Mouse (Mus musculus) limb, embryonic 15.5 days (tissue): ENCODE data around the gene Cfap74. TPM values are rescaled to one million over a fixed set of nuclear protein-coding genes. Genes with fewer than 3 reads are reported as not detected.

ENCODE experiments used
- ATAC-seq: fragments of 200-750 bp; cut with Nextera tagmentation; 2 replicates; pipeline ENCODE4 v1.8.0; 2017; ENCODE audit warnings: low read depth, moderate TSS enrichment; ENCODE audit not compliant: insufficient number of reproducible peaks, low FRiP score, low TSS enrichment
- H3K27ac ChIP-seq: fragments of 300-500 bp; sonication (generic); 2 replicates; pipeline ENCODE4 v1.5.1; 2015; ENCODE audit warnings: moderate library complexity, mild to moderate bottlenecking, inconsistent platforms
- H3K27me3 ChIP-seq: fragments of 300-500 bp; sonication (generic); 2 replicates; pipeline ENCODE4 v1.6.1; 2015; ENCODE audit warnings: inconsistent platforms
- H3K36me3 ChIP-seq: fragments of 300-500 bp; sonication (generic); 2 replicates; pipeline ENCODE4 v1.6.1; 2015; ENCODE audit warnings: inconsistent platforms
- H3K4me1 ChIP-seq: fragments of 300-500 bp; sonication (generic); 2 replicates; pipeline ENCODE4 v1.6.1; 2015; ENCODE audit warnings: inconsistent platforms
- H3K4me2 ChIP-seq: fragments of 300-500 bp; sonication (generic); 2 replicates; pipeline ENCODE4 v1.6.1; 2015; ENCODE audit warnings: mild to moderate bottlenecking, inconsistent platforms
- H3K4me3 ChIP-seq: fragments of 300-500 bp; sonication (generic); 2 replicates; pipeline ENCODE4 v1.5.1; 2015; ENCODE audit warnings: mild to moderate bottlenecking, inconsistent platforms
- H3K9ac ChIP-seq: fragments of 300-500 bp; sonication (generic); 2 replicates; pipeline ENCODE4 v1.6.1; 2015; ENCODE audit warnings: inconsistent platforms
- H3K9me3 ChIP-seq: fragments of 300-500 bp; sonication (generic); 2 replicates; pipeline ENCODE4 v1.6.1; 2016; ENCODE audit warnings: inconsistent platforms
- WGBS: fragments of 180-500 bp; shearing (Covaris S2); methylation state at CpG from one replicate; pipeline ENCODE4 v1.1.7; 2015; 5-methylcytosine and 5-hydroxymethylcytosine counted together
- polyA plus RNA-seq: library from polyadenylated mRNA; unstranded; fragments of >200 nt; fragmentation: Nextera tagmentation; extraction: Ambion mirVana; gene quantifications from 2 replicates; pipeline ENCODE4 v1.2.1, GENCODE M21; 2015

Cfap74 gene
- polyA plus RNA-seq, 1 experiment from 2014 or later, result 4.9 TPM

DNA sequence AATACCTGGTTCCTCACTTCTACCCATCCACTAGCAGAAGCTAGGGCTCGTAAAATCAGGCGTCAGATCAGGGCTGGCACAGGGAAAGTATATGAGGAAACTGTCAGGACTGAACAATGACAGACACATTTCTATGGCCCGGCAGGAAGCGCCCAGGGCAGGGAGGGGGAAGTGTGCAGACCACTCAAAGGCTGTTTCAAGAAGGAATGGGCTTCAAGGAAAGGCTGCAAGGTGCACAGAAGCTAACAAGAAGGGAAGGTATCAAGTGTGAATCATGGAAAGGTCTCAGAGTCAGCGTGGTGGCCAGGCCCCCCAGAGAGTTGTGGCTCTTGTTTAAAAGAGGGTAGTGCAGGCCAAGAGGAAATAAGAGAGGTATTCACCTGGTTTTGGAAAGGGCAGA lies 81.5 kb downstream of the Cfap74 start:
- 22% methylated on average over 5 of the region's 5 CpGs for WGBS

DNA sequence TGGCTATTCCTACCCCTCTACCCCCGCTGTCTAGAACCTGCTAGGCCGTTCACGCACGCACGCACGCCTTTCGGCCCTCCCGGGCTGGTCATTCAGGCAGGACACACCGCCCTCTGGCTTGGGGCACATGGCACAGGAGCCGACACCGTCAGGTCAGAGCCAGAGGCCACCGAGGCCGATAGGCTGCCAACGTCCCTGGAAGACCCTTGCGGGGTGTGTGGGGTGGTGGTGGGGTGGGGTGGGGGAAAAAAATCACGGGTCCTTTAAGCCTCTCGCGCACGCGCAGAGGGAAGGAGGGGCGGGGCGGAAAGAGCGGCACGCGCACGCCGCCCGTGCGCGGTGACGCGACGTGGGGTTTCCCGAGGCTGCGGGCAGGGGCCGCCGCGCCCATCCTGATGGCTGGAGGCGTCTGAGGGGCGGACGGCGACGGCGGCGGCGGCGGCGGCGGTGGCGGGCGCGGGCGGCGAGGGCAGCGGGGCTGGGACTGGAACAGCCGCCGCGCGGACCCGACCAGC lies 82.1 kb downstream of the Cfap74 start, which contains the start of gene Gnb1:
Gene Gnb1 (plus strand): TSS at position 372 of the 515 bp plus-strand sequence.
- H3K4me1 ChIP-seq, result peaks cover 46% of the 10 kb centered on the region
- peak within 1 kb of the TSS; percentile 99 for H3K4me3 ChIP-seq
- H3K4me2 ChIP-seq, result peak within 1 kb of the TSS; percentile 73
- H3K9ac ChIP-seq, result peak within 1 kb of the TSS; percentile 97
- H3K9me3 ChIP-seq, result no peaks in the 10 kb centered on the region
- H3K27ac ChIP-seq, result peak within 1 kb of the TSS; percentile 93
- no peaks in the 10 kb centered on the region for H3K36me3 ChIP-seq
- ATAC-seq, result peak; percentile 75
- under 1% methylated on average over 48 of the region's 60 CpGs for WGBS
- no peaks in the 10 kb centered on the region for H3K27me3 ChIP-seq

More for the DNA sequence above, 81.5 kb downstream of the Cfap74 start:
- ATAC-seq, result no peak
- H3K27me3 ChIP-seq, result no peaks in the 10 kb centered on the region
- H3K9ac ChIP-seq, result peak overlapping the region; percentile 97
- H3K36me3 ChIP-seq, result no peaks in the 10 kb centered on the region
- no peaks in the 10 kb centered on the region for H3K9me3 ChIP-seq
- H3K4me1 ChIP-seq, result peaks cover 46% of the 10 kb centered on the region
- peak overlapping the region; percentile 93 for H3K27ac ChIP-seq
- peak overlapping the region; percentile 73 for H3K4me2 ChIP-seq
- H3K4me3 ChIP-seq, result peak overlapping the region; percentile 99

DNA sequence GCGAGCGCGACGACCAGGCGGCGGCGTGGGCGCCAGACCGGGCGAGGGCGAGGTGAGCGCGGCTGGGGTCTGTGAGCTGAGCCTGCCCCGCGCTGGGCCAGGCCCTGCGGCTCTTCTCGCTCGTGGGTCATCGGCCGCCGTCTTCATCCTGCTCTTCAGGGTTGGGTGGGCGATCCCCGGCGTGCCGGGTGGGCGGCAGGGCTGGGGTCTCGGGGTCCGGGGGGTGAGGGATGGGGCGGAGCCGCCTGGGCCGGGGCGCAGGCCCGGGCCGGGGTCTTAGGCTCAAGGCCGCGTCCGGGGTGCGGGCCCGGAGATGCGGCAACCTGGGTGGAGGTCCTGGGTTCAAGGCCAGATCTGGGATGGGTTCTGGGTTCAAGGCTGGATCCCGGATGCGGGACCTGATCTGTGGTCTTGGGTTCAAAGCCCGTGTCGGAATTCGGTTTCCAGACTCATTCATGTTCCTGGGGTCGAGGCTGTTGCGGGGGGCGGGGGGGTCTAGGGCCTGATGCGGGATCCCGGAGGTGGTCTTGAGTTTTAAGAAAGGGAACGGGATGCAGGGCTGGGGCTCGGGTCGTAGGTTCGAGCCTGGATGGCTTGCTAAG lies 82.6 kb downstream of the Cfap74 start:
- peak overlapping the region; percentile 51 for H3K4me2 ChIP-seq
- peak; percentile 16; the same call in 1 of the 2 replicates for ATAC-seq
- H3K27me3 ChIP-seq, result no peaks in the 10 kb centered on the region
- H3K27ac ChIP-seq, result peak overlapping the region; percentile 93
- H3K9ac ChIP-seq, result peak overlapping the region; percentile 97
- no peaks in the 10 kb centered on the region for H3K9me3 ChIP-seq
- no peaks in the 10 kb centered on the region for H3K36me3 ChIP-seq
- under 1% methylated on average over 43 of the region's 54 CpGs for WGBS
- peak overlapping the region; percentile 99 for H3K4me3 ChIP-seq
- H3K4me1 ChIP-seq, result peaks cover 46% of the 10 kb centered on the region

DNA sequence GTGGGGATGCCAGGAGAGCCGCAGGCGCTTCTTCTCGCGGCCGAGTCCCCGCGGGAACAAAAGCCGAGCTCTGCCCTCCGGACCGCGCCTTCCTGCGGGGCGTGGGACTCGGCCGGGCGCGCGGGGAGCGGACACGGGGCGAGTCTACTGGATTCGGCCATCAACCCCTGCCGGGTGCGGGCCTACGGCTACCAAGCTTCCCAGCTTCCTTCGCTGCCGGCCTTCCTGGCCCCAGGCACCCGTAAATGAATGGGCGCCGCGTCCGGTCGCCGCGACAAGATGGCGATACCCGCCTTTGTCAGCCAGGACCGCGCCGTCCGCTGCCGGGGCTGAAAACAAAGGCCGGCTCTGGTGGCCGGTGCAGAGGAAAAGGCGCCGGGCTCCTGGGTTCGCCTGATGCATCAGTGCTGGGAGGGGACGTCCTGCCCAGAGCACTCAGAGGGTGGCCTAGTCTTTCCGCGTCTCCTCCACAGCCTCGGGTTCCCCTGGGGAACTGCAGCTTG lies 83.2 kb downstream of the Cfap74 start:
- H3K9ac ChIP-seq, result peak overlapping the region; percentile 97
- peak overlapping the region; percentile 99 for H3K4me3 ChIP-seq
- peak overlapping the region; percentile 51 for H3K4me2 ChIP-seq
- WGBS, result 0% methylated on average over 51 of the region's 51 CpGs
- H3K27me3 ChIP-seq, result no peaks in the 10 kb centered on the region
- peak overlapping the region; percentile 93 for H3K27ac ChIP-seq
- ATAC-seq, result peak; percentile 12; the same call in 1 of the 2 replicates
- H3K36me3 ChIP-seq, result no peaks in the 10 kb centered on the region
- H3K4me1 ChIP-seq, result peaks cover 46% of the 10 kb centered on the region
- no peaks in the 10 kb centered on the region for H3K9me3 ChIP-seq

DNA sequence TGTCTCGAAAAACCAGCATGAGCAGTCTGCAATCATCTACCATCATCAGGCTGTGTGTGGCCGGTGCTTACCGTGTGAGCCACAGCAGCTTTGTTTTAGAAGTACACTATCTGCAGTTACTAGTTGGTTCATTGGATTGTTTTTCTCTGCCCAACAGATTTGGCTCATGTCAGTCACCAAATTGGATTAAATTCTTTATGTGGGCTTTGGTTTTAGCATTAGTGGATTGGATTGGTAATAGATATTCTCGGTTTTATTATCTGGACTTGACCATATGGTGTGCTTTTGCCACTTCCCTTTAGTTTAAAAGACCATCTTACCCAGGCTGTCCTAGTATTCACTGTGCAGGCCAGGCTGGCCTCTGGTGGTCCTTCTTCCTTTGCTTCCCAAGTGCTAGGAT lies 85.9 kb downstream of the Cfap74 start:
- H3K4me1 ChIP-seq, result peaks cover 29% of the 10 kb centered on the region

DNA sequence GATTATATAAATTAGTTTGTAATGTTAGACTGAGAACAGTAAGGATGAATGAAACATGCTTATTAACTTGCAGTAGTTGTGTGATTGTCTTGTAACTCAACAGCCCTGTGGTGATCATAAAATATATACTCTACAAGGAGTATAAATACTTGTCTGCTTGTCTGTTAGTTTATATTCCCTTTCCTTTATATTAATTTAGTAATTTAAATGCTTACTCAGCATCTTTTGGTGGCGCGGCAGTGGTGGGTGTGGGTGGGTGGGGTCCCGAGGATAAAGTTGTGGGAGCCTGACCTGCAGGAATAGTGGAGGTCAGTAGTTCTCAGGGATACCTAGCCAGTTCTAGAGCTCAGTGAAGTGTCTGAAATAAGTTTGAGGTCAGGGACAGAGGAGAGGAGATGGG lies 89.0 kb downstream of the Cfap74 start:
- Histone ChIP-seq H3K4me1 (peaks cover 23% of the 10 kb centered on the region), H3K27ac (no peak overlapping the region), H3K27me3 (no peaks in the 10 kb centered on the region), H3K4me3 (no peak overlapping the region), H3K4me2 (no peak overlapping the region), H3K9me3 (no peaks in the 10 kb centered on the region), H3K9ac (no peak overlapping the region), H3K36me3 (no peaks in the 10 kb centered on the region)
- ATAC-seq, result no peak
- 75% methylated on average over 3 of the region's 3 CpGs for WGBS

More for the DNA sequence above, 85.9 kb downstream of the Cfap74 start:
- no peak overlapping the region for H3K4me2 ChIP-seq
- 63% methylated on average over 4 of the region's 4 CpGs for WGBS
- H3K27ac ChIP-seq, result no peak overlapping the region
- no peak overlapping the region for H3K9ac ChIP-seq
- H3K9me3 ChIP-seq, result no peaks in the 10 kb centered on the region
- no peak overlapping the region for H3K4me3 ChIP-seq
- H3K27me3 ChIP-seq, result no peaks in the 10 kb centered on the region
- no peaks in the 10 kb centered on the region for H3K36me3 ChIP-seq
- ATAC-seq, result no peak

DNA sequence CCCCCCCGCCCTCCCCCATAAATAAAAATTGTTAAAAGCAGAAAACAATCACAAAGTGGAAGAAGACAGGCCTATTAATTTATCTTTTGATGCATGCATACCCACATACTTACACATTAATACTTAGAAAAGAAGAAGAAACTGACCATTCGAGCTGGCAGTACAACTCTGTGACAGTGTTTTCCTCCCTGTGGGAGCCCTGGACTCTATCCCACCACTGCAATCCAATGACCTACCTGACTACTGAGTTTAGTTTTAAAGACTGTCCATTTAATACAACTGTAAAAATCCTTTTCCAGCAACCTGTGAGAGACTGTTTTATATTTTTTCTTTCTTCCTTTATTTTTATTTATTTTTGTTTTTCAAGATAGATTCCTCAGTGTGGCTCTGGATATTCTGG lies 92.1 kb downstream of the Cfap74 start:
- Histone ChIP-seq H3K9me3 (no peaks in the 10 kb centered on the region), H3K4me1 (peaks cover 10% of the 10 kb centered on the region), H3K4me2 (no peak overlapping the region), H3K27ac (no peak overlapping the region), H3K27me3 (no peaks in the 10 kb centered on the region), H3K4me3 (no peak overlapping the region), H3K36me3 (no peaks in the 10 kb centered on the region), H3K9ac (no peak overlapping the region)
- no peak for ATAC-seq
- 75% methylated on average over 2 of the region's 2 CpGs for WGBS

DNA sequence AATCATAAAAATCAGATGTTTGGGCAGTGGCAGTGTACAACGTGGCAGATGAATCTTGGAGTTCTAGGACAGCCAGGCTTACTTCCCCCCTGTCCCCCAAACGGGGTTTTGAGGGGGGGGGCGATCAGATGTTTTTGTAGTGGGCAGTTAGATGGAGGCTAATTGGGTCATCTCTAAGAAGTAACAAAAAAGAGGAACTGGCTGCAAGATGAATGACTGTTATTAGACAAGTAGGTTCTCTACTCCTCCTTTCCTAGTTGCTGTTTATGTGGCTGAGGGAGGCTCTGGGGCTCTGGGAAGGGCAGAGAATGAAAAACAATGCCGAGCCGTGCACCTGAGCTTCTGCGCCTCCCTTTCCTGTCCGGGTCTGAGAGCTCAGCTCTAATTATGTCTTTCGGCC lies 96.1 kb downstream of the Cfap74 start:
- Histone ChIP-seq H3K36me3 (no peaks in the 10 kb centered on the region), H3K9ac (no peak overlapping the region), H3K4me1 (peaks cover 10% of the 10 kb centered on the region), H3K27me3 (no peaks in the 10 kb centered on the region), H3K27ac (no peak overlapping the region), H3K4me3 (no peak overlapping the region), H3K9me3 (no peaks in the 10 kb centered on the region), H3K4me2 (no peak overlapping the region)
- WGBS, result 57% methylated on average over 8 of the region's 8 CpGs
- no peak for ATAC-seq

DNA sequence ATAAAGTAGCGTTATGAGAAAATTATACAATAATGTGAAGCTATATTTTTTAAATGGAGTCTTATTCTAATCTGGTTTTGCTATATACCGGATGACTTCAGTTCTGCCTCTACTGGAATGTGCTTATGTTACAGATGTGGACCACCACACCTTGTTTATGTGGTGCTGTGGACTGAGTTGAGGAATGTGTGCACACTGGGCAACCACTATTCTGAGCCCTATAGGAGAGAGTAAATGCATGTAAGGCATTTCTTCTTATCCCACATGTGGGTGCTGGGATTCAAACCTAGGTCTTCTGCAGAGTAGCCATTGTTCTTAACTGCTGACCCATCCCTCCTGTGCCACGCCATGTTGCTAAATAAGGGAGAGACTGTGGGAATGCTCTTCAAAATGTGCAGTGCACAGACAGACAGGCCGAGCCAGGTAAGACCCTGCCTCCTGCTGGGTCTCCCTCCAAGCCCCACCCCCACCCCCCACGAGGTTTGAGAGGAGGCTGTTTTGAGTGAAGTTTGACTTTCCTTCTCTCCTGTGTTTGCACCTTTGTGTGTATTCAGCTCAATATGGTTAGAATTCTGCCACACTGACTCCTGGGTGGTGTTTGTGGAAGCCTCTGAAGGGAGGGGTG lies 96.8 kb downstream of the Cfap74 start:
- Histone ChIP-seq H3K36me3 (no peaks in the 10 kb centered on the region), H3K4me1 (peaks cover 8% of the 10 kb centered on the region), H3K27me3 (no peaks in the 10 kb centered on the region), H3K27ac (no peak overlapping the region), H3K9ac (no peak overlapping the region), H3K4me2 (no peak overlapping the region), H3K4me3 (no peak overlapping the region), H3K9me3 (no peaks in the 10 kb centered on the region)
- ATAC-seq, result no peak
- WGBS, result 78% methylated on average over 5 of the region's 5 CpGs

DNA sequence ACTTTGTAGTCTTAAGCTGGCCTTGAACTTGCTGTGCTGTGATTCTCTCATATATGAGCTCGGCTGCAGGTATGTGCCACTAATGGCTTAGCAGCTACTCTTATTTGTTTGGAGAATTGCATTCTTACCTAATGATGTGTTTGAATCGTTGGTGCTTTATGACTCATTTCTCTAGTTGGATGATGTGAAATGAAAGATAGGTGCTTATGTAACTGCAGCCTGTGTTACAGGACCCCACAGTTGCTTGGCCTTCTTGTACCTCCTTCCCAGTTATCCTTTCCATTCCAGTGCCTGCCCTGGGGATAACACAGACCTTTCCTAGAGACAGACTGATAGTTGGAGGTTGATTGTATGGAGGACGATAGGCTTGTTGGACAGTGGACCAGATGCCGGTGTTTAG lies 99.6 kb downstream of the Cfap74 start:
- Histone ChIP-seq H3K27me3 (no peaks in the 10 kb centered on the region), H3K4me2 (no peak overlapping the region), H3K9ac (no peak overlapping the region), H3K27ac (no peak overlapping the region), H3K4me1 (peaks cover 8% of the 10 kb centered on the region), H3K4me3 (no peak overlapping the region), H3K36me3 (no peaks in the 10 kb centered on the region), H3K9me3 (no peaks in the 10 kb centered on the region)
- no peak for ATAC-seq
- WGBS, result 84% methylated on average over 4 of the region's 4 CpGs

DNA sequence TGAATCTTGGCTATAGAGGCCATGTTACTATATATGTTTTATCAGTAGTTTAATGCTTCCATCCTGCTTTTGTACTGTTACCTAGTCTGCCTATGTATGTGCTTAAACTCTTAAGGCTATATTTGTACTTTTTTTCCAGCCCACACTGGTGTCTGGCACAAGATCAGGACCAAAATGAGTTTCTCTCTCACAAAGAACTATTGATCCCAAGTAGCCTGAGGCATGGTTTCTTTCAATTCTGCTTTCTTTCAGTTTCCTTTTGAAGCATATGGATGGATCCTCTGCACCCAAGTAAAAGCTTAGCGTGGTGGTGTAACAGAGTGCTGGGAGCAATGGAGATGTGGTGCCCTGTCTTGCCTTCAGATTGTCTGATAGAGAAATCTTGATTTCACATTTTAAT lies 102.0 kb downstream of the Cfap74 start:
- H3K9me3 ChIP-seq, result no peaks in the 10 kb centered on the region
- no peaks in the 10 kb centered on the region for H3K4me1 ChIP-seq
- no peaks in the 10 kb centered on the region for H3K27me3 ChIP-seq
- H3K36me3 ChIP-seq, result no peaks in the 10 kb centered on the region; the same call in 1 of the 2 replicates
- no peak overlapping the region for H3K4me2 ChIP-seq
- no peak overlapping the region for H3K27ac ChIP-seq
- no peak for ATAC-seq
- 78% methylated on average over 1 of the region's 1 CpGs for WGBS
- no peak overlapping the region for H3K4me3 ChIP-seq
- no peak overlapping the region for H3K9ac ChIP-seq

DNA sequence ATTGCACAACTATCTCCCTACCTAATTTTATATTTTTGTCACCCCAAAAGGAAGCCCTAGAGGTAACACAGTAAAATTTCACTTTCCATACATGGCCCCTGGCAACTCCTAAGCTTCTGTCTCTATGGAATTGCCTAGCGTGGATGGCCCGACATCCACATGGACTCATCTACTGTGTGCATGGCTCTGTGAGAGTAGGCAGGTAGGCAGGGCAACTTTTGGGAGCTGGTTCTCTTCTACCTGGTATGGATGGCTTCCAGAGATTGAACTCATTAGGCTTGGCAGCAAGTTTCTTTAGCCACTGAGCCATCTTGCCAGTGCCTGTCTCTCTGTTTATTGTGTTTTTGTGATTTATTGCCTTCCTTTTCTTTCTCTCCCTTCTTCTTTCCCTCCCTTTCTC lies 105.8 kb downstream of the Cfap74 start:
- no peak overlapping the region for H3K9ac ChIP-seq
- no peak overlapping the region for H3K27ac ChIP-seq
- 81% methylated on average over 2 of the region's 2 CpGs for WGBS
- no peaks in the 10 kb centered on the region for H3K4me1 ChIP-seq
- H3K9me3 ChIP-seq, result no peaks in the 10 kb centered on the region
- H3K4me2 ChIP-seq, result no peak overlapping the region
- H3K27me3 ChIP-seq, result no peaks in the 10 kb centered on the region
- peaks cover 10% of the 10 kb centered on the region; the same call in 1 of the 2 replicates for H3K36me3 ChIP-seq
- H3K4me3 ChIP-seq, result no peak overlapping the region
- no peak for ATAC-seq
